Mouse (Mus musculus): ENCODE results near the gene Nfe2.

GRCm38 (mm10) chr15:103272419-103273279 is 14.4 kb upstream of the Nfe2 start, which contains the start of gene Copz1:
- peak; percentile 91 for TF ChIP-seq POLR2A (IDR thresholded peaks at IDR 0.05; ENCODE audit: insufficient read depth, low read depth, low read length)
- TF ChIP-seq CTCF (IDR thresholded peaks at IDR 0.05), result peak; percentile 53

All from heart, adult 2 months (tissue).